Mouse (Mus musculus) liver, postnatal 0 days (tissue): ENCODE measurements at regions not wholly inside any gene's neighbourhood (a gene's known extent, or its start where the extent isn't known, plus 50 kb on each side); places are given as distances from the start of the nearest gene placed in this dataset.

Experiments used
- ATAC-seq: fragments of 200-750 bp; cut with Nextera tagmentation; 2 replicates; pipeline ENCODE4 v1.8.0; 2017; ENCODE audit warnings: mild to moderate bottlenecking, moderate library complexity
- DNase-seq: peaks from one replicate; pipeline ENCODE4 v3.0.0-alpha.2; 2016
- H3K27ac ChIP-seq: fragments of 300-500 bp; sonication (generic); 2 replicates; pipeline ENCODE4 v1.5.1; 2014; ENCODE audit warnings: antibody characterized with exemption, moderate library complexity, mild to moderate bottlenecking, low read depth
- H3K27me3 ChIP-seq: fragments of 300-500 bp; sonication (generic); 2 replicates; pipeline ENCODE4 v1.6.1; 2014; ENCODE audit warnings: low read length, control low read depth, mixed read lengths; ENCODE audit not compliant: insufficient read depth
- H3K36me3 ChIP-seq: fragments of 300-500 bp; sonication (generic); replicated peaks from 2 replicates; pipeline ENCODE4 v1.6.1; 2014; ENCODE audit warnings: mild to moderate bottlenecking, control low read depth, low read length, moderate library complexity, mixed read lengths; ENCODE audit not compliant: insufficient read depth
- H3K4me1 ChIP-seq: fragments of 300-500 bp; sonication (generic); 2 replicates; pipeline ENCODE4 v1.6.1; 2014; ENCODE audit warnings: antibody characterized with exemption, mild to moderate bottlenecking, control low read depth; ENCODE audit not compliant: insufficient read depth
- H3K4me2 ChIP-seq: fragments of 300-500 bp; sonication (generic); 2 replicates; pipeline ENCODE4 v1.6.1; 2014; ENCODE audit warnings: low read depth, mild to moderate bottlenecking, low read length, moderate library complexity, mixed read lengths
- H3K4me3 ChIP-seq: fragments of 300-500 bp; sonication (generic); 2 replicates; pipeline ENCODE4 v1.5.1; 2014; ENCODE audit warnings: low read depth, low read length
- H3K9ac ChIP-seq: fragments of 300-500 bp; sonication (generic); replicated peaks from 2 replicates; pipeline ENCODE4 v1.6.1; 2014; ENCODE audit warnings: mild to moderate bottlenecking, moderate library complexity
- H3K9me3 ChIP-seq: fragments of 300-500 bp; sonication (generic); 2 replicates; pipeline ENCODE4 v1.6.1; 2016; ENCODE audit warnings: mild to moderate bottlenecking, control low read depth, low read length, mixed read lengths
- CTCF ChIP-seq: sonication (generic); IDR thresholded peaks from 2 replicates; pipeline ENCODE4 v1.5.1; 2016; ENCODE audit warnings: antibody characterized with exemption, low read depth
- EP300 ChIP-seq: IDR thresholded peaks from 2 replicates; pipeline ENCODE4 v1.6.1; 2016; ENCODE audit warnings: antibody characterized with exemption, low read depth, mild to moderate bottlenecking
- WGBS: fragments of 180-500 bp; shearing (Covaris S2); extraction: QIAGEN DNeasy Blood & Tissue Kit; methylation state at CpG from one replicate; pipeline ENCODE4 v1.1.7; 2014; ENCODE audit not compliant: insufficient replicate concordance; 5-methylcytosine and 5-hydroxymethylcytosine counted together

GRCm38 (mm10) chr1:193764103-193764502 is 394.0 kb upstream of the Camk1g start:
- DNase-seq = no peak
- Histone ChIP-seq H3K4me3 (no peak overlapping the region), H3K9ac (no peak overlapping the region), H3K27ac (no peak overlapping the region), H3K4me2 (no peak overlapping the region), H3K27me3 (no peaks in the 10 kb centered on the region), H3K9me3 (no peaks in the 10 kb centered on the region), H3K36me3 (no peaks in the 10 kb centered on the region), H3K4me1 (no peaks in the 10 kb centered on the region)
- TF ChIP-seq EP300 (no peak), CTCF (no peak)
- no peak for ATAC-seq

GRCm38 (mm10) chr1:193751819-193752251 is 381.7 kb upstream of the Camk1g start:
- DNase-seq (no peak), ATAC-seq (no peak)
- H3K4me3 ChIP-seq = no peak overlapping the region
- H3K36me3 ChIP-seq = no peaks in the 10 kb centered on the region
- WGBS = 35% methylated on average over 4 of the region's 4 CpGs
- H3K4me1 ChIP-seq = no peaks in the 10 kb centered on the region
- no peak overlapping the region for H3K4me2 ChIP-seq
- H3K27me3 ChIP-seq = no peaks in the 10 kb centered on the region
- H3K9ac ChIP-seq = no peak overlapping the region
- H3K9me3 ChIP-seq = no peaks in the 10 kb centered on the region
- TF ChIP-seq EP300 (no peak), CTCF (no peak)
- H3K27ac ChIP-seq = no peak overlapping the region

- Histone ChIP-seq H3K27me3 (no peaks in the 10 kb centered on the region), H3K9ac (no peak overlapping the region), H3K4me1 (no peaks in the 10 kb centered on the region), H3K4me3 (no peak overlapping the region), H3K36me3 (no peaks in the 10 kb centered on the region), H3K9me3 (no peaks in the 10 kb centered on the region), H3K27ac (no peak overlapping the region), H3K4me2 (no peak overlapping the region)
- ATAC-seq (no peak), DNase-seq (no peak)
- 51% methylated on average over 4 of the region's 4 CpGs for WGBS
- TF ChIP-seq CTCF (no peak), EP300 (no peak)
Measured at GRCm38 (mm10) chr1:193750929-193751328, 380.8 kb upstream of the Camk1g start.

- WGBS = 79% methylated on average over 6 of the region's 6 CpGs
- Histone ChIP-seq H3K4me3 (no peak overlapping the region), H3K4me1 (no peaks in the 10 kb centered on the region), H3K9me3 (no peaks in the 10 kb centered on the region), H3K36me3 (no peaks in the 10 kb centered on the region), H3K4me2 (no peak overlapping the region), H3K27me3 (no peaks in the 10 kb centered on the region), H3K27ac (no peak overlapping the region), H3K9ac (no peak overlapping the region)
- no peak for ATAC-seq
- DNase-seq = no peak
- TF ChIP-seq EP300 = no peak
- no peak for TF ChIP-seq CTCF
Measured at GRCm38 (mm10) chr1:193747426-193747960, 377.4 kb upstream of the Camk1g start.

GRCm38 (mm10) chr1:193742688-193743087 is 372.6 kb upstream of the Camk1g start:
- Histone ChIP-seq H3K9ac (no peak overlapping the region), H3K27me3 (no peaks in the 10 kb centered on the region), H3K4me1 (no peaks in the 10 kb centered on the region), H3K4me3 (no peak overlapping the region), H3K27ac (no peak overlapping the region), H3K36me3 (no peaks in the 10 kb centered on the region), H3K9me3 (no peaks in the 10 kb centered on the region), H3K4me2 (no peak overlapping the region)
- no peak for ATAC-seq
- TF ChIP-seq EP300 (no peak), CTCF (peak; percentile 21; the same call in 1 of the 2 replicates)
- DNase-seq = no peak
- 82% methylated on average over 2 of the region's 2 CpGs for WGBS

GRCm38 (mm10) chr1:193738821-193739220 is 368.7 kb upstream of the Camk1g start:
- 0 out of 2 replicates have a peak, but pooled peaks cover 3% of the 10 kb centered on the region for H3K27me3 ChIP-seq
- no peak overlapping the region for H3K27ac ChIP-seq
- DNase-seq (no peak), ATAC-seq (no peak)
- no peak for TF ChIP-seq EP300
- TF ChIP-seq CTCF = no peak
- H3K4me3 ChIP-seq = no peak overlapping the region
- H3K4me1 ChIP-seq = no peaks in the 10 kb centered on the region
- H3K9ac ChIP-seq = no peak overlapping the region
- no peaks in the 10 kb centered on the region for H3K9me3 ChIP-seq
- no peaks in the 10 kb centered on the region for H3K36me3 ChIP-seq
- H3K4me2 ChIP-seq = no peak overlapping the region
- 45% methylated on average over 6 of the region's 6 CpGs for WGBS

- H3K4me1 ChIP-seq = no peaks in the 10 kb centered on the region
- WGBS = 60% methylated on average over 1 of the region's 1 CpGs
- no peak overlapping the region for H3K4me2 ChIP-seq
- ATAC-seq (no peak), DNase-seq (no peak)
- no peak overlapping the region for H3K27ac ChIP-seq
- H3K36me3 ChIP-seq = no peaks in the 10 kb centered on the region
- no peaks in the 10 kb centered on the region for H3K9me3 ChIP-seq
- H3K27me3 ChIP-seq = 0 out of 2 replicates have a peak, but pooled peaks cover 3% of the 10 kb centered on the region
- no peak overlapping the region for H3K9ac ChIP-seq
- no peak overlapping the region for H3K4me3 ChIP-seq
- no peak for TF ChIP-seq EP300
- no peak for TF ChIP-seq CTCF
Measured at GRCm38 (mm10) chr1:193735949-193736518, 365.9 kb upstream of the Camk1g start.
